Mouse (Mus musculus) liver, postnatal 0 days (tissue): ENCODE measurements around the gene Trpm3.

Source experiments
- CTCF ChIP-seq: sonication (generic); IDR thresholded peaks from 2 replicates; pipeline ENCODE4 v1.5.1; 2016; ENCODE audit warnings: antibody characterized with exemption, low read depth
- EP300 ChIP-seq: IDR thresholded peaks from 2 replicates; pipeline ENCODE4 v1.6.1; 2016; ENCODE audit warnings: antibody characterized with exemption, low read depth, mild to moderate bottlenecking

DNA sequence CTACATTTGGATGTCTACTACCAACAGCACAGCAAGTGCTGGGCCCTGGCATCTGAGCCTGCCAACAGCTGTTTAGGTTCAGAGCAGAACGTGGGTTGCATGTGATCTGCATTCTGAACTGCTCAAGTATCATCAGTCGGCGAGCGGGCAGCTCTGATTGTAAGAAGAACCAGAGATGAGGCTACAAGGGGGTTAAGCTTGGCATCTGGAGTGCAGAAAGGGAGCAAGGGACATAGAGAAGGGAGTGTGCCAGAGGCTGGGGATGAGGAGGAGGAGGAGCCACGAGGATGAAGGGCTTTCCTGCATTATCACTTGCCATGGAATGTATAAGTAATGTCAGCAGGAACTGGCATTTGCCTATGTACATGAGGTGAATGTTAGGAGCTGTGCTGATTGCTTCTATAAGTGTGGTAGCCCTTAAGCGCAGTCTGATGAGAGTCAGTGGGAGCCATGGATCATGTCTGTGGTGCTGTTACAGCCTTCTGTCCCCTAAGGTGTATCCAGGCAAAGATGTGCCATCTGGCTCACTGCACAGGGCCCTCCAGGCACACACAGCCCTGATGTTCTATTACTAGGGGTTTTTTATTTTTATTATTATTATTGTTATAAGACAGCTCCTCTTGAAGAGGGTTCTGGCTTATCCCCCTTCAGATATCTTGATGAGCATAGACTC lies 825.0 kb downstream of the Trpm3 start:
- TF ChIP-seq CTCF (no peak), EP300 (no peak)
